Mouse (Mus musculus) embryonic facial prominence, embryonic 15.5 days (tissue): ENCODE data around the gene 4930442H23Rik. TPM values are rescaled to one million over a fixed set of nuclear protein-coding genes. Genes with fewer than 3 reads are reported as not detected.

Source experiments
- ATAC-seq: fragments of 200-750 bp; cut with Nextera tagmentation; 2 replicates; pipeline ENCODE4 v1.8.0; 2017; ENCODE audit warnings: low read depth, moderate TSS enrichment; ENCODE audit not compliant: insufficient number of reproducible peaks, low FRiP score, low TSS enrichment
- H3K27ac ChIP-seq: fragments of 300-500 bp; sonication (generic); replicated peaks from 2 replicates; pipeline ENCODE4 v1.5.1; 2015; ENCODE audit warnings: mild to moderate bottlenecking, inconsistent platforms
- H3K27me3 ChIP-seq: fragments of 300-500 bp; sonication (generic); 2 replicates; pipeline ENCODE4 v1.6.1; 2015; ENCODE audit warnings: inconsistent platforms
- H3K36me3 ChIP-seq: fragments of 300-500 bp; sonication (generic); 2 replicates; pipeline ENCODE4 v1.6.1; 2015; ENCODE audit warnings: mild to moderate bottlenecking, inconsistent platforms
- H3K4me1 ChIP-seq: fragments of 300-500 bp; sonication (generic); 2 replicates; pipeline ENCODE4 v1.6.1; 2015; ENCODE audit warnings: inconsistent platforms
- H3K4me2 ChIP-seq: fragments of 300-500 bp; sonication (generic); replicated peaks from 2 replicates; pipeline ENCODE4 v1.6.1; 2015; ENCODE audit warnings: mild to moderate bottlenecking, inconsistent platforms
- H3K4me3 ChIP-seq: fragments of 300-500 bp; sonication (generic); replicated peaks from 2 replicates; pipeline ENCODE4 v1.5.1; 2015; ENCODE audit warnings: mild to moderate bottlenecking, inconsistent platforms
- H3K9ac ChIP-seq: fragments of 300-500 bp; sonication (generic); 2 replicates; pipeline ENCODE4 v1.6.1; 2015; ENCODE audit warnings: inconsistent platforms
- H3K9me3 ChIP-seq: fragments of 300-500 bp; sonication (generic); replicated peaks from 2 replicates; pipeline ENCODE4 v1.6.1; 2016; ENCODE audit warnings: inconsistent platforms
- WGBS: fragments of 180-500 bp; shearing (Covaris S2); methylation state at CpG from one replicate; pipeline ENCODE4 v1.1.7; 2015; 5-methylcytosine and 5-hydroxymethylcytosine counted together
- polyA plus RNA-seq: library from polyadenylated mRNA; unstranded; fragments of >200 nt; fragmentation: Nextera tagmentation; extraction: Ambion mirVana; gene quantifications from 2 replicates; pipeline ENCODE4 v1.2.1, GENCODE M21; 2015

4930442H23Rik gene
- polyA plus RNA-seq, 1 experiment from 2014 or later = 0.21 TPM

DNA sequence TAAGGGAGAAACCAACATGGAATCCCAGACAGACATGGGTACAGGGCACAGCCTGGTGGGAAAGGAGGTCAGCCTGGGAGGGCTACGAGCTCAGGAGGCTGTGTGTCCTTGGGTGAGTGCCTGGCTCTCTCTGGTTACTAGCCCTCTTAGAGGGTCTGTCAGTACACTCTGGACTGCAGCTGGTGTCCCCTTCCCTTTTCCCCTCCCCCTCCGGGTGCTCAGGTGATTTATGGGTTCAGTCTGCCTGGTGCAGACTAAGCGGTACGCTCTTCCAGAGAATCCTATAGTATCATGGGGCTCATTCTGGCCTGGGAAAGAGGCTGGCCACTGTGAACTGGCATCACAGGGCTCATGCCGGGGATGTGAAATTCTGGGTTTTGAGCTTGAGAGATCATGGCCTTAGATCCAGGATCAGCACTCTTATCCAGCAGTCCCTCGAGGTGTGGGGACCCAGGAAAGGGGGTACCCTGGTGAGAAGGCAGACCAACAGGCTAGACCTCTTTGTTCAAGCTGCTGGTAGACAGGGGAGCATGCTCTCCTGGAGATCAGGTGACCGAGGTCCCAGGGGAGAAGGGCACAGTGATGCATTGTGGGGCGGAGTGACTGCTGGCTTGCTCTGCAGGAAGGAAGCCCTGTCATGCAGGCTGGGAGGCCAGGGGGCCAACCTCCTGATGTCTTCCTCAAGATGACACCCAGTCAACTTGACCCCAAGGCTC, 21.9 kb downstream of the 4930442H23Rik start:
- Histone ChIP-seq H3K4me3 (no peak overlapping the region), H3K4me1 (peaks cover 10% of the 10 kb centered on the region), H3K27me3 (no peaks in the 10 kb centered on the region), H3K4me2 (no peak overlapping the region), H3K27ac (no peak overlapping the region), H3K9me3 (no peaks in the 10 kb centered on the region), H3K9ac (no peak overlapping the region), H3K36me3 (peaks cover 69% of the 10 kb centered on the region)
- no peak for ATAC-seq
- WGBS = 88% methylated on average over 8 of the region's 8 CpGs

DNA sequence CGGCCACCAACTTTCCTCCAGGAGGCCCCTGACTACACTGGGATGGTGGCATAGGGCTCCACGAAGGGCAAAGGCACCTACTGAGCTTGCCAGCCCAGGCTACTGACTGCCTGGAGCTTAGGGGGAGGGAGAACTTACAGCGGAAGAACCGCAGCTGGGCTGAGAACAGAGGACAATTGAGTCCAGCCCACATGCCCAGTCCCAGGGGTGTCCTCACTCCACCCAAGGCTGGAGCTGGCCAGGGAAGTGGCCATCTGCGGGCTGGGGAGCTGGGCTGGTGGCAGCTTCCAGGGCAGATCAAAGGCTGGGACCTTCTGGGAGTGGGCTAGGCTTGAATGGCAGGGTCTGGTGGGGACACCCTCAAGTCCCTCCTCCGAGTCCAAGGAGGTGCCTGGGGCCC, 28.9 kb downstream of the 4930442H23Rik start:
- no peak for ATAC-seq
- no peak overlapping the region for H3K4me2 ChIP-seq
- no peak overlapping the region for H3K9ac ChIP-seq
- no peaks in the 10 kb centered on the region for H3K27me3 ChIP-seq
- H3K27ac ChIP-seq = peak overlapping the region; percentile 18
- H3K36me3 ChIP-seq = peaks cover 77% of the 10 kb centered on the region
- WGBS = 64% methylated on average over 6 of the region's 6 CpGs
- no peaks in the 10 kb centered on the region for H3K9me3 ChIP-seq
- H3K4me3 ChIP-seq = no peak overlapping the region
- peaks cover 10% of the 10 kb centered on the region; the same call in 1 of the 2 replicates for H3K4me1 ChIP-seq

DNA sequence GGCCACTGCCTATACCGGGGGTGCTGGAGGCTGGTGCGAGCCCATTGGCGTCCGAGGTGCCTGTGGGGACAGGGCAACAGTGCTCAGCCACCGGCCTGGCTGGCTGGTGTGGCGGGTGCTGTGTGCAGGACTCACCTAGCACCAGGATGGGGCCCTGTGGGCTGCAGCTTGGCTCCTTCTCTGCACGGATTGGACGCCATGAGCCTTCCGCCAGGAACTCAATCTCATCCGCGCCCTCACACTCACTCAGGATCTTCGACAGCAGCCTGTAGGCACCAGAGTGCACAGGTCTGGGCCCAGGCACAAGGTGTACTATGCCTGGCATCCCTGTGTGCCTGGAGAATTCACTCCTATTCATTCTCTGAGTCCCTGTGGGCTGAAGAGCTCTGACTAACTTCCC, 29.3 kb downstream of the 4930442H23Rik start:
- peaks cover 80% of the 10 kb centered on the region for H3K36me3 ChIP-seq
- no peak for ATAC-seq

DNA sequence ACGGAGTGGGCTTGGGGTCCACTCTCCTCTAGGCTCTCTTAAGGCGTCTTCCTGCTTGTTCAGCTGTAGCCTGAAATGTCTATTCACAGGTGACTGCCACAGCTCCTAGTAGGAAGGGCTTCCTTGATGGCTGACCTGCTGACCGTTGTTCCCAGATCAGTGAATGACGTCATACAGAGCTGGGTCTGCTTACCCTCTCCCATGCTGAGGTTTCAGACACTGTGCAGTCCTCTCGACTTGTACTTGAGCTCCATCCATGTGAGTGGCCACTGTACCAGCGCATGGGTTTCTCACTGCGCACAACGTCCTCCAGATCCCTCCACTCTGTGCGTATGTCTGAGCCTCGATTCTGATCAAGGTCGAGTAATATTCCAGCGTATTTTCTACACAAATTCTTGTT, 31.0 kb downstream of the 4930442H23Rik start:
- ATAC-seq = no peak
- Histone ChIP-seq H3K4me1 (peaks cover 10% of the 10 kb centered on the region; the same call in 1 of the 2 replicates), H3K4me3 (no peak overlapping the region), H3K9ac (no peak overlapping the region), H3K27me3 (no peaks in the 10 kb centered on the region), H3K9me3 (no peaks in the 10 kb centered on the region), H3K27ac (no peak overlapping the region; the same call in 1 of the 2 replicates), H3K36me3 (peaks cover 82% of the 10 kb centered on the region), H3K4me2 (no peak overlapping the region)
- WGBS = 67% methylated on average over 12 of the region's 12 CpGs

More for the DNA sequence above, 29.3 kb downstream of the 4930442H23Rik start:
- Histone ChIP-seq H3K27ac (peak overlapping the region; percentile 18; the same call in 1 of the 2 replicates), H3K4me2 (no peak overlapping the region), H3K9me3 (no peaks in the 10 kb centered on the region), H3K27me3 (no peaks in the 10 kb centered on the region), H3K4me3 (no peak overlapping the region), H3K9ac (no peak overlapping the region), H3K4me1 (peaks cover 10% of the 10 kb centered on the region; the same call in 1 of the 2 replicates)
- WGBS = 88% methylated on average over 12 of the region's 12 CpGs

DNA sequence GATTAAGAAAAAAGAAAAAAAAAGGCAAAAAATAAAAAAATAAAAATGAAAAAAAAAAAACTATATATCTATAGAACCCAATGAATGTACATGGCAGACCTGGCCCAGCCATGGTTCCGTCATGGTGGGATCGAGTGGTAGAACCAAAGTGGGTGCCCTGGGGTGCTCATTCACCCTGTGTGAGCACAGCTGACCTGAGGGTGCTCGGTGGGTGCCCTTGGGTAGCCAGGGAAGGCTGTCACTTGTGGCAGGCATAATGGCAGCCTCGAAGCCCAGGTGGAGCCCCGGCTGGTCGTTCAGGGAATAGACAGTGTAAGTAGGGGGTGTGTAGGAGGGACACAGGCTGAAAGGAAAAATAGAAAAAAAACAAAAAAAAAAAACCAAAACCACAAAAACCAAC, 32.4 kb downstream of the 4930442H23Rik start:
- H3K4me2 ChIP-seq = no peak overlapping the region
- H3K36me3 ChIP-seq = peaks cover 82% of the 10 kb centered on the region
- no peak overlapping the region for H3K27ac ChIP-seq
- H3K4me1 ChIP-seq = peaks cover 13% of the 10 kb centered on the region
- 71% methylated on average over 6 of the region's 6 CpGs for WGBS
- ATAC-seq = no peak
- H3K9me3 ChIP-seq = no peaks in the 10 kb centered on the region
- no peaks in the 10 kb centered on the region for H3K27me3 ChIP-seq
- H3K9ac ChIP-seq = no peak overlapping the region
- H3K4me3 ChIP-seq = no peak overlapping the region

DNA sequence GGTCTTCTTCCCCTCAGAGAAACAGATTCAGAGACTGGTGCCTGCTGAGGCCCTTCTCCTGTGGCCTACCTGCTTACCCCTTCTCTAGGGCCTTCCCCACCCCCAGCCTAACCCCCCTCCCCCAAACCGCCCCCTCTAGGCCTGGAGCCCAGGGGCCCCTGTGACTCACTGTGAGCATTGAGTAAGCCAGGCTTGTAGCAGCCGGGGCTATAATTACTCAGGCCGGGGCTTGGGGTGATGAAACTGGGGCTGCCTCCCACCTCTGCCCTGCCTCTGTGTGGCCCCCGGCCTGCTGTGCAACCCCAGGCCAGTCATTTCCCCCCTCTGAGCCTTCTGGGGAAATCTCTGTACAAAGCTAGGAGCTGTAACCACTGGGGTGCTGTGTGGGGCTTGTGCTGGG, 37.4 kb downstream of the 4930442H23Rik start:
- Histone ChIP-seq H3K36me3 (peaks cover 72% of the 10 kb centered on the region), H3K9me3 (no peaks in the 10 kb centered on the region), H3K4me1 (peaks cover 45% of the 10 kb centered on the region), H3K4me3 (no peak overlapping the region; the same call in 1 of the 2 replicates), H3K27me3 (no peaks in the 10 kb centered on the region), H3K9ac (no peak overlapping the region), H3K27ac (peak overlapping the region; percentile 60), H3K4me2 (no peak overlapping the region)
- no peak for ATAC-seq
- 65% methylated on average over 4 of the region's 4 CpGs for WGBS

DNA sequence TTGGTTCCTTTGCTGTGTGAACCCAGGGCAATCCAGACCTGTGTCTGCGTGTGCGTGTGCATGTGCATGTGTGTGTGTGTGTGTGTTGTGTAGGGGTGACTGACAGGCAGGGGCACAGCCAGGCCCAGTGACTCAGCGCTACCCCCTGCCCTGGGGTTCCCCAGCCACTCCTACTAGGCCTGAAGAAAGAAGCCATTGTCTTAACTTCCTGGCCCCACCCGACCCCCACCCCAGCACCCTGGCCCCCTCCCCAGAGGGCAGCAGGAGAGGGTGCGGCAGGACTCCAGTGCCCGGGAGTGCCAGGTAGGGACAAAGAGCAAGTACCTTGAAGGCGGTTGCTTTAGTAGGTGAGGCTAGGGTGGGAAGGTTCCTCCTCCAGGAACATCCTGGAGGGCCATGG, 37.9 kb downstream of the 4930442H23Rik start:
- H3K9ac ChIP-seq = no peak overlapping the region
- WGBS = 71% methylated on average over 7 of the region's 7 CpGs

DNA sequence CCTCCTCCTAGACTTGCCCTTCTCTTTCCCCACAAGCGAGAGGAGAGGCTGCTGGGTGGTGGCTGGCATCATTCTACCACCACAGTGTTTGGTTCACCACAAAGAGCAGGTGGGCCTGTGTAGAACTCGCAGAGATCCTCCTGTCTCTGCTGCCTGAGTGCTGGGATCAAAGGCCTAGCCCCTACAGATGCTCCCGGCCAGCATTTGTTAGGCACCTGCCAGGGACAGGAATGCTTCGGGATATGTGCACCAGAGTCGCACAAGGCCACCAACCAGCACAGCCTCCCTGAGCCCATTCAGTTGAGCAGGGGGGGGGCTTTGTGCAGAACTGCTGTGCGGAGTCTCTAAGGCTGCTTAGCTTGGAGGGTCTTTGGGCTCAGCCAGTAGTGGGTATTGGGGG, 38.3 kb downstream of the 4930442H23Rik start:
- Histone ChIP-seq H3K9me3 (no peaks in the 10 kb centered on the region), H3K27ac (peak overlapping the region; percentile 60; the same call in 1 of the 2 replicates), H3K36me3 (peaks cover 70% of the 10 kb centered on the region), H3K9ac (no peak overlapping the region), H3K4me2 (no peak overlapping the region), H3K4me3 (no peak overlapping the region), H3K27me3 (no peaks in the 10 kb centered on the region), H3K4me1 (peaks cover 54% of the 10 kb centered on the region)
- 93% methylated on average over 6 of the region's 6 CpGs for WGBS
- ATAC-seq = no peak

More for the DNA sequence above, 37.9 kb downstream of the 4930442H23Rik start:
- H3K4me1 ChIP-seq = peaks cover 50% of the 10 kb centered on the region
- H3K9me3 ChIP-seq = no peaks in the 10 kb centered on the region
- H3K36me3 ChIP-seq = peaks cover 72% of the 10 kb centered on the region
- no peak for ATAC-seq
- H3K27ac ChIP-seq = peak overlapping the region; percentile 60
- no peaks in the 10 kb centered on the region for H3K27me3 ChIP-seq
- no peak overlapping the region for H3K4me2 ChIP-seq
- H3K4me3 ChIP-seq = 0 out of 2 replicates have a peak overlapping the region, but pooled peaks have one; percentile 7

DNA sequence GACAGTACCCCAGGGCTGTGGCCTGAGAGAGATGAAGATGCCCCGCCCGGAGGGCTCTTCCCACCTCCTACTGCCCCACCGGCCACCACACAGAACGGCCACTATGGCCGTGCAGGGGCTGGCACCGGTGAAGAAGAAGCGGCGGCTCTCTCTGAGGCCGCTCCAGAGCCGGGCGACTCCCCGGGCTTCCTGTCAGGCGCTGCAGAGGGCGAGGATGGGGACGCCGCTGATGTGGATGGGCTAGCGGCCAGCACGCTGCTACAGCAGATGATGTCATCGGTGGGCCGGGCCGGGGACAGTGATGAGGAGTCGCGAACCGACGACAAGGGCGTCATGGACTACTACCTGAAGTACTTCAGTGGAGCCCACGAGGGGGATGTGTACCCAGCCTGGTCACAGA, 39.0 kb downstream of the 4930442H23Rik start:
- H3K9me3 ChIP-seq = no peaks in the 10 kb centered on the region
- peaks cover 64% of the 10 kb centered on the region for H3K36me3 ChIP-seq
- WGBS = 94% methylated on average over 27 of the region's 27 CpGs
- ATAC-seq = no peak
- H3K4me1 ChIP-seq = peaks cover 61% of the 10 kb centered on the region
- H3K9ac ChIP-seq = no peak overlapping the region
- no peaks in the 10 kb centered on the region for H3K27me3 ChIP-seq
- no peak overlapping the region for H3K4me3 ChIP-seq
- H3K4me2 ChIP-seq = no peak overlapping the region
- no peak overlapping the region for H3K27ac ChIP-seq

DNA sequence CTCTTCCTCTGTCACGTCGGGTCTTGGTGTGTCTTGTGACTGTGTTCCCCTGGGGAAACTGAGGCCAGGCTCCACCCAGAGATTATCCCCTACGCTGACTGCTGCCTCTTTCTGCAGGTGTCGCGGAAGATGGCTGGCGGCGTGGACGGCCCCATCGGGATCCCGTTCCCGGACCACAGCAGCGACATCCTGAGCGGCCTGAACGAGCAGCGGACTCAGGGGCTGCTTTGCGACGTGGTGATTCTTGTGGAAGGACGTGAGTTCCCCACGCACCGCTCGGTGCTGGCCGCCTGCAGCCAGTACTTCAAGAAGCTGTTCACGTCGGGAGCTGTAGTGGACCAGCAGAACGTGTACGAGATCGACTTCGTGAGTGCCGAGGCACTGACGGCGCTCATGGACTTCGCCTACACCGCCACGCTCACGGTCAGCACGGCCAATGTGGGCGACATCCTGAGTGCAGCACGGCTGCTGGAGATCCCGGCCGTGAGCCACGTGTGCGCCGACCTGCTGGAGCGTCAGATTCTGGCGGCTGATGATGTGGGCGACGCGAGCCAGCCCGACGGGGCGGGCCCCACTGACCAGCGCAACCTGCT, 39.7 kb downstream of the 4930442H23Rik start:
- Histone ChIP-seq H3K36me3 (peaks cover 56% of the 10 kb centered on the region), H3K27ac (no peak overlapping the region), H3K9ac (no peak overlapping the region), H3K4me2 (no peak overlapping the region), H3K9me3 (no peaks in the 10 kb centered on the region), H3K27me3 (no peaks in the 10 kb centered on the region), H3K4me1 (peaks cover 68% of the 10 kb centered on the region), H3K4me3 (no peak overlapping the region)
- 95% methylated on average over 52 of the region's 52 CpGs for WGBS
- ATAC-seq = no peak

DNA sequence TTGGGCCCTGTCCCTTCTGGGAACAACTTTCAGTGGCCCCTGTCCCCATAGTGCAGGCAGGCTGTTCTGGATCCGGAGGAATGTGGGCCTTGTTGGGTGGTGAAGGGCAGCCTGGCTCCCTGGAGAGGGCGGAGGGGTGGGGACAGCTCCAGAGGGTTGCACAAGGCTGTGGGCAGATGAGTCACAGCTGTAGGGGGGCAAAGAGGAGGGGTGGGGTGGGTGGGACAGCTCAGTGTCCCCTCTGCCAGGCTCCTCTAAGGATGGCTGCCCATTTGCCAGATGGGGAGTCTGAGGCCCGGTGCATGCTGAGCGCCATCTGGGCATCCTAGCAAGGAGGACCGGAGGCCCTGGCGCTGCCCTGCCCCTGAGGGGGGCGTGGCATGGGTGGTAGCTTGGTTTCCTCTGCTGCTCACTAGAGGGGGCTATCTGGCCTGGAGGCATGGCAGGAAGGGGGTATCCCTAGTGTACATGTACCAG, 40.5 kb downstream of the 4930442H23Rik start:
- no peak for ATAC-seq
- Histone ChIP-seq H3K9ac (no peak overlapping the region), H3K27ac (peak overlapping the region; percentile 58), H3K36me3 (peaks cover 49% of the 10 kb centered on the region), H3K27me3 (no peaks in the 10 kb centered on the region), H3K9me3 (no peaks in the 10 kb centered on the region), H3K4me1 (peaks cover 75% of the 10 kb centered on the region), H3K4me3 (no peak overlapping the region), H3K4me2 (no peak overlapping the region)
- 92% methylated on average over 7 of the region's 7 CpGs for WGBS
